Comparison of ENCODE assay signal across 26 mouse cellular contexts in genomic region chr8:33085461-33085860, GRCm38 (mm10).
DNase-seq lines count a peak whose midpoint lies in the region; ATAC-seq and TF ChIP-seq lines count a peak whose summit lies in the region.
"Had no signal": no experiment of that assay in that cellular context is flagged by ENCODE, and none has a peak within 500 bp of the region (broad histone marks: within the 10 kb centered on the region; RNA-seq: fewer than 3 reads in every experiment).

No protein-coding gene starts in this region.

- H3K27me3 ChIP-seq in hindbrain, embryonic 13.5 days, result no peaks in the 10 kb centered on the region
- H3K27me3 ChIP-seq in hindbrain, embryonic 10.5 days (ENCODE audit: insufficient read depth, poor library complexity, severe bottlenecking), result no peaks in the 10 kb centered on the region
- no peaks in the 10 kb centered on the region for H3K27me3 ChIP-seq in forebrain, postnatal 0 days (ENCODE audit: insufficient read depth, low read length)
- no peaks in the 10 kb centered on the region for H3K27me3 ChIP-seq in hindbrain, postnatal 0 days (ENCODE audit: insufficient read depth, low read length)
- H3K27me3 ChIP-seq in midbrain, embryonic 16.5 days (ENCODE audit: control insufficient read depth, insufficient read depth, low read depth, low read length), result no peaks in the 10 kb centered on the region
- H3K27me3 ChIP-seq: hindbrain, embryonic 15.5 days; intestine, embryonic 15.5 days; liver, embryonic 12.5 days had no signal

- no peaks in the 10 kb centered on the region for H3K9me3 ChIP-seq in hindbrain, embryonic 13.5 days
- no peaks in the 10 kb centered on the region for H3K9me3 ChIP-seq in hindbrain, embryonic 10.5 days
- no peaks in the 10 kb centered on the region for H3K9me3 ChIP-seq in forebrain, postnatal 0 days (ENCODE audit: low read length)
- no peaks in the 10 kb centered on the region for H3K9me3 ChIP-seq in hindbrain, postnatal 0 days (ENCODE audit: low read length)
- H3K9me3 ChIP-seq in midbrain, embryonic 16.5 days (replicated peaks; ENCODE audit: control insufficient read depth, low read length, poor library complexity, severe bottlenecking), result no peaks in the 10 kb centered on the region
- H3K9me3 ChIP-seq: hindbrain, embryonic 15.5 days; intestine, embryonic 15.5 days; liver, embryonic 12.5 days had no signal

- DNase-seq in hindbrain, embryonic 10.5 days (ENCODE audit: low spot score), result no peak
- DNase-seq in forebrain, postnatal 0 days, result no peak
- DNase-seq in hindbrain, postnatal 0 days (ENCODE audit: low spot score), result peak; percentile 47
- no peak for DNase-seq in left cerebral cortex, postnatal 4 days
- no peak for DNase-seq in urinary bladder, postnatal 10 days (ENCODE audit: low spot score)
- DNase-seq: adrenal gland, adult 8-10 months; B cell, adult 2 months; cerebellum, adult 11 months; cerebellum, adult 9-10 months; cerebellum, postnatal 36 days; heart, postnatal 14 days; kidney, adult 2 months; kidney, postnatal 36 days; lung, adult 2 months; lung, postnatal 10 days; thymus, adult 2 months; thymus, postnatal 36 days had no signal

- ATAC-seq in hindbrain, embryonic 13.5 days (ENCODE audit: low FRiP score), result 0 out of 2 replicates have a peak, but pooled peaks have one; percentile 43
- ATAC-seq in forebrain, postnatal 0 days, result peak; percentile 60; the same call in 1 of the 2 replicates
- ATAC-seq in hindbrain, postnatal 0 days, result peak; percentile 74
- peak; percentile 76; the same call in 1 of the 2 replicates for ATAC-seq in midbrain, embryonic 16.5 days
- ATAC-seq: activated CD4-positive, CD25-positive, alpha-beta regulatory T cell, adult 4 months; intestine, embryonic 15.5 days; liver, embryonic 12.5 days had no signal

- H3K4me3 ChIP-seq in hindbrain, embryonic 13.5 days, result no peak overlapping the region
- no peak overlapping the region for H3K4me3 ChIP-seq in hindbrain, embryonic 10.5 days
- no peak overlapping the region for H3K4me3 ChIP-seq in forebrain, postnatal 0 days (ENCODE audit: low read depth, low read length)
- H3K4me3 ChIP-seq in hindbrain, postnatal 0 days (ENCODE audit: low read length), result no peak overlapping the region
- no peak overlapping the region for H3K4me3 ChIP-seq in midbrain, embryonic 16.5 days (ENCODE audit: low read depth, low read length)
- H3K4me3 ChIP-seq: hindbrain, embryonic 15.5 days; intestine, embryonic 15.5 days; layer of hippocampus, adult 2 months; left cerebral cortex, adult 2 months; liver, embryonic 12.5 days had no signal

- no peak for TF ChIP-seq CTCF in forebrain, postnatal 0 days (IDR thresholded peaks at IDR 0.05; ENCODE audit: low read depth)
- TF ChIP-seq CTCF in hindbrain, postnatal 0 days (IDR thresholded peaks at IDR 0.05; ENCODE audit: low read depth), result no peak

- no peaks in the 10 kb centered on the region for H3K36me3 ChIP-seq in hindbrain, embryonic 13.5 days
- no peaks in the 10 kb centered on the region for H3K36me3 ChIP-seq in hindbrain, embryonic 10.5 days
- no peaks in the 10 kb centered on the region for H3K36me3 ChIP-seq in forebrain, postnatal 0 days (ENCODE audit: insufficient read depth)
- H3K36me3 ChIP-seq in hindbrain, postnatal 0 days (ENCODE audit: insufficient read depth, low read length), result no peaks in the 10 kb centered on the region
- H3K36me3 ChIP-seq in midbrain, embryonic 16.5 days (ENCODE audit: control insufficient read depth, insufficient read depth, low read length), result no peaks in the 10 kb centered on the region
- H3K36me3 ChIP-seq: hindbrain, embryonic 15.5 days; intestine, embryonic 15.5 days; liver, embryonic 12.5 days had no signal

- no peak overlapping the region for H3K4me2 ChIP-seq in hindbrain, embryonic 13.5 days
- H3K4me2 ChIP-seq in forebrain, postnatal 0 days (ENCODE audit: low read depth), result no peak overlapping the region
- H3K4me2 ChIP-seq in hindbrain, postnatal 0 days (ENCODE audit: low read depth, low read length), result no peak overlapping the region
- H3K4me2 ChIP-seq in midbrain, embryonic 16.5 days (ENCODE audit: low read length), result no peak overlapping the region
- H3K4me2 ChIP-seq: hindbrain, embryonic 15.5 days; intestine, embryonic 15.5 days; liver, embryonic 12.5 days had no signal

- no peak overlapping the region for H3K9ac ChIP-seq in hindbrain, embryonic 13.5 days
- H3K9ac ChIP-seq in forebrain, postnatal 0 days, result no peak overlapping the region
- H3K9ac ChIP-seq in hindbrain, postnatal 0 days (replicated peaks; ENCODE audit: low read length), result no peak overlapping the region
- H3K9ac ChIP-seq in midbrain, embryonic 16.5 days (ENCODE audit: low read depth, low read length), result no peak overlapping the region
- H3K9ac ChIP-seq: hindbrain, embryonic 15.5 days; intestine, embryonic 15.5 days; liver, embryonic 12.5 days had no signal

- peaks cover 6% of the 10 kb centered on the region; the same call in 1 of the 2 replicates for H3K4me1 ChIP-seq in hindbrain, embryonic 13.5 days (replicated peaks)
- H3K4me1 ChIP-seq in hindbrain, embryonic 10.5 days (replicated peaks), result 0 out of 2 replicates have a peak, but pooled peaks cover 6% of the 10 kb centered on the region
- no peaks in the 10 kb centered on the region for H3K4me1 ChIP-seq in forebrain, postnatal 0 days (ENCODE audit: insufficient read depth)
- H3K4me1 ChIP-seq in hindbrain, postnatal 0 days (ENCODE audit: insufficient read depth, low read length), result no peaks in the 10 kb centered on the region
- peaks cover 5% of the 10 kb centered on the region; the same call in 1 of the 2 replicates for H3K4me1 ChIP-seq in midbrain, embryonic 16.5 days (ENCODE audit: control insufficient read depth, insufficient read depth, low read length)
- H3K4me1 ChIP-seq: intestine, embryonic 15.5 days; liver, embryonic 12.5 days had no signal

- WGBS in hindbrain, embryonic 13.5 days, result 17% methylated on average over 5 of the region's 5 CpGs
- 45% methylated on average over 5 of the region's 5 CpGs for WGBS in hindbrain, embryonic 10.5 days
- WGBS in forebrain, postnatal 0 days, result 32% methylated on average over 5 of the region's 5 CpGs
- WGBS in hindbrain, postnatal 0 days, result 14% methylated on average over 5 of the region's 5 CpGs
- WGBS in midbrain, embryonic 16.5 days, result 18% methylated on average over 5 of the region's 5 CpGs

- intact Hi-C loops in left cerebral cortex, postnatal 4 days (cut with DNase I), result no loop called here

- no peak overlapping the region for H3K27ac ChIP-seq in hindbrain, embryonic 13.5 days
- no peak overlapping the region for H3K27ac ChIP-seq in hindbrain, embryonic 10.5 days
- no peak overlapping the region for H3K27ac ChIP-seq in forebrain, postnatal 0 days (ENCODE audit: low read depth, low read length)
- H3K27ac ChIP-seq in hindbrain, postnatal 0 days, result no peak overlapping the region
- no peak overlapping the region for H3K27ac ChIP-seq in midbrain, embryonic 16.5 days (ENCODE audit: low read length)
- H3K27ac ChIP-seq: hindbrain, embryonic 15.5 days; intestine, embryonic 15.5 days; layer of hippocampus, adult 2 months; left cerebral cortex, adult 2 months; liver, embryonic 12.5 days; macrophage had no signal
